Mouse (Mus musculus) liver, adult 2 months (tissue): ENCODE results near the gene Cacna2d1. TPM values are rescaled to one million over a fixed set of nuclear protein-coding genes. Genes with fewer than 3 reads are reported as not detected.

ENCODE experiments used
- DNase-seq: peaks from one replicate; pipeline ENCODE4 v3.0.0-alpha.2; 2011; ENCODE audit warnings: low read depth, low spot score; ENCODE audit errors: extremely low read depth
- H3K27ac ChIP-seq: fragments of 200-500 bp; replicated peaks from 2 replicates; pipeline ENCODE4 v1.5.1; 2012; ENCODE audit warnings: low read depth, mild to moderate bottlenecking, control low read depth, inconsistent platforms, low read length; ENCODE audit not compliant: insufficient read depth
- H3K27me3 ChIP-seq: fragments of 200-500 bp; 2 replicates; pipeline ENCODE4 v1.6.1; 2012; ENCODE audit warnings: mild to moderate bottlenecking, moderate library complexity, low read length, inconsistent platforms; ENCODE audit not compliant: control insufficient read depth, insufficient read depth
- H3K36me3 ChIP-seq: fragments of 200-500 bp; 2 replicates; pipeline ENCODE4 v1.6.1; 2012; ENCODE audit warnings: low read length, inconsistent platforms; ENCODE audit not compliant: control insufficient read depth, insufficient read depth
- H3K4me1 ChIP-seq: fragments of 200-500 bp; 2 replicates; pipeline ENCODE4 v1.6.1; 2011; ENCODE audit warnings: low read length; ENCODE audit not compliant: control insufficient read depth, insufficient read depth
- H3K4me3 ChIP-seq: fragments of 200-500 bp; 2 replicates; pipeline ENCODE4 v1.5.1; 2011; ENCODE audit warnings: low read depth, mild to moderate bottlenecking, control low read depth, low read length, moderate library complexity; ENCODE audit not compliant: insufficient read depth
- H3K79me2 ChIP-seq: fragments of 200-500 bp; 2 replicates; pipeline ENCODE4 v1.6.1; 2012; ENCODE audit warnings: inconsistent platforms, mild to moderate bottlenecking, low read length, moderate library complexity; ENCODE audit not compliant: control insufficient read depth, insufficient read depth
- H3K9ac ChIP-seq: fragments of 200-500 bp; 2 replicates; pipeline ENCODE4 v1.6.1; 2012; ENCODE audit warnings: low read depth, mild to moderate bottlenecking, control low read depth, inconsistent platforms, low read length
- CTCF ChIP-seq: fragments of 200-500 bp; IDR thresholded peaks from 2 replicates; pipeline ENCODE4 v1.5.1; 2011; ENCODE audit warnings: low read depth, low read length, control low read depth
- POLR2A ChIP-seq: fragments of 200-500 bp; IDR thresholded peaks from 2 replicates; pipeline ENCODE4 v1.6.1; 2011; ENCODE audit warnings: low read length, control low read depth; ENCODE audit not compliant: insufficient read depth; ENCODE audit errors: extremely low read depth
- WGBS: fragments of 180-500 bp; shearing (Covaris S2); methylation state at CpG from one replicate; pipeline ENCODE4 v1.1.7; 2018; 5-methylcytosine and 5-hydroxymethylcytosine counted together
- polyA plus RNA-seq: library from polyadenylated mRNA; depleted of rRNA; stranded (reverse); fragments of >200 nt; gene quantifications from 2 replicates; pipeline ENCODE4 v1.2.3, GENCODE M21; 2012
- total RNA-seq: library from RNA; depleted of rRNA; stranded (reverse); fragments of >200 nt; gene quantifications from 2 replicates; pipeline ENCODE4 v1.2.3, GENCODE M21; 2014

The Cacna2d1 gene
- total and polyA plus RNA-seq, 2 experiments = 0.10 to 1.1 TPM

DNA sequence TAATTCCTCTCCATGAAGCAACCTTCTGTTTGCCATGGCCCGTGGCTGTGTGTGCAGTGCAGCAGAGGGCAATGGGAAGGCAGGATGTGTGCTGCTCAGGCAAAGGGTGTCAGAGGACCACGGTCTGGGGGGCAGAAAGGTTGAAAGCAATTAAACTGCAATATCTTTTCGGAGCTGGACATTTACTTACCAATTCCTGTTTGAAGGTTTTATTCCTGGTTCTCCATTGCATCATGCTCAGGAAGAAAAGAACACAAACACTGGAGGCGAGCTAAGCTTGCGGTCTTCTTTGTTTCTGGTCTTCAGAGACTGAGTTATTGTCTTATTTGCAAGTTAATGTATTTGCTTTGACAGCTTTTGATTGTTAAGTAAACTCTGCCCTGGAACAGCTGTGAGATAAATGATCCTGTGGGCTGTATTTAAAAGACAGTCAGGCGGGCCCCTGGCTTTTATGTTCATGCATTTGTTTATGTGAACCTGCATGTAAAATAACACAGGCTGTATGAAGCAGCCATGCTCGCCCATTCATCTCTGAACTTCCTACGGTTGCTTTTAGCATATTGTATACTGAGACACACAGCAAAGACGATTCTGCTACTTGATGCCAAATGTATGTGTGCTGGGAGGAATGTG lies 68.1 kb downstream of the Cacna2d1 start:
- no peak overlapping the region for H3K27ac ChIP-seq
- H3K4me1 ChIP-seq = no peaks in the 10 kb centered on the region
- peaks cover 3% of the 10 kb centered on the region; the same call in 1 of the 2 replicates for H3K27me3 ChIP-seq
- no peak for DNase-seq
- 27% methylated on average over 9 of the region's 9 CpGs for WGBS
- no peaks in the 10 kb centered on the region for H3K79me2 ChIP-seq
- no peaks in the 10 kb centered on the region for H3K36me3 ChIP-seq
- H3K4me3 ChIP-seq = no peak overlapping the region
- TF ChIP-seq CTCF (no peak), POLR2A (no peak)
- no peak overlapping the region for H3K9ac ChIP-seq

DNA sequence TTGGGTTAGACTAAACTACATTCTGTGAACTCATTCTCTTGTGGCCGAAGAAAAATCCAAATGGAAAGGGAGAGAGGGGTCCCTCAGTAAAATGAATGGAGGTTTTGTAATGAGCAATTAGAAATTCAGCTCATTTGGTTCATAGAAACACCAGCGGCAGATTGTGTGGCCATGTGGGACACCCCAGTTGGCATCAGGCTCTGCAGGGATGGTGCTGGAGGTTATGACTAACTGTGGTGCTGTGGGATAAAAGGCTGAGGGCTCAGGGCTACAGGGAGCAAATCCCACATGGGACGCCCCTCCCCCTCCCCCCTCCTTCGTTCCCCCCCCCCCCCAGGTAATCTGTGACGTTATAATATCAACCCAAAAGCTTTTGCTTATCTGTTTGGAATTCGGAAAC lies 69.8 kb downstream of the Cacna2d1 start:
- Histone ChIP-seq H3K9ac (no peak overlapping the region), H3K27me3 (peaks cover 3% of the 10 kb centered on the region; the same call in 1 of the 2 replicates), H3K4me3 (no peak overlapping the region), H3K27ac (no peak overlapping the region), H3K79me2 (no peaks in the 10 kb centered on the region), H3K36me3 (no peaks in the 10 kb centered on the region), H3K4me1 (no peaks in the 10 kb centered on the region)
- 54% methylated on average over 6 of the region's 6 CpGs for WGBS
- no peak for DNase-seq
- no peak for TF ChIP-seq CTCF
- no peak for TF ChIP-seq POLR2A

DNA sequence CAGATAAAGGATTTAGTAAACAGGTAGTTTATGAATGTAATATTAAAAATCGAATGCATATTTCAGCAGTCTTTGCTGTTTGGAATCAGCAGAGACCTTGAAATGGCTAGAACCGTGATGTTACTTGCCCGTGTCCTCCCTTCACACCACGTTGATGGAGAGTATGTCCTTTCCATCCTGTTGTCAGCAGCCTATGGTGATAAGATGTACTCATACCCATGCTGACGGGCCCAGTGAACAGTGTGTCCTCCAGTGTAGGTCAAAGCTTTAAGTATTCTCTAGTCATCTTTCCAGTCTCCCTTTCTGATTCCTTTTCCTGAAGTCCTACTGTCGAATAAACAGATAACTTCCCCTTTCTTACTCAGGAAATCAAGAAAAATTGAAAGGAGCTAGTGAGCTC lies 72.5 kb downstream of the Cacna2d1 start:
- H3K36me3 ChIP-seq = no peaks in the 10 kb centered on the region
- H3K27me3 ChIP-seq = peaks cover 3% of the 10 kb centered on the region; the same call in 1 of the 2 replicates
- no peak overlapping the region for H3K9ac ChIP-seq
- WGBS = 76% methylated on average over 6 of the region's 6 CpGs
- no peak overlapping the region for H3K4me3 ChIP-seq
- TF ChIP-seq POLR2A (no peak), CTCF (no peak)
- H3K4me1 ChIP-seq = no peaks in the 10 kb centered on the region
- no peaks in the 10 kb centered on the region for H3K79me2 ChIP-seq
- H3K27ac ChIP-seq = no peak overlapping the region
- no peak for DNase-seq

- H3K4me1 ChIP-seq = no peaks in the 10 kb centered on the region
- no peaks in the 10 kb centered on the region for H3K27me3 ChIP-seq
- no peak overlapping the region for H3K4me3 ChIP-seq
- no peaks in the 10 kb centered on the region for H3K79me2 ChIP-seq
- 73% methylated on average over 2 of the region's 2 CpGs for WGBS
- DNase-seq = no peak
- H3K27ac ChIP-seq = no peak overlapping the region
- H3K9ac ChIP-seq = no peak overlapping the region
- TF ChIP-seq CTCF (no peak), POLR2A (no peak)
- no peaks in the 10 kb centered on the region for H3K36me3 ChIP-seq
Observed at GRCm38 (mm10) chr5:16013649-16014048, 79.2 kb downstream of the Cacna2d1 start.

DNA sequence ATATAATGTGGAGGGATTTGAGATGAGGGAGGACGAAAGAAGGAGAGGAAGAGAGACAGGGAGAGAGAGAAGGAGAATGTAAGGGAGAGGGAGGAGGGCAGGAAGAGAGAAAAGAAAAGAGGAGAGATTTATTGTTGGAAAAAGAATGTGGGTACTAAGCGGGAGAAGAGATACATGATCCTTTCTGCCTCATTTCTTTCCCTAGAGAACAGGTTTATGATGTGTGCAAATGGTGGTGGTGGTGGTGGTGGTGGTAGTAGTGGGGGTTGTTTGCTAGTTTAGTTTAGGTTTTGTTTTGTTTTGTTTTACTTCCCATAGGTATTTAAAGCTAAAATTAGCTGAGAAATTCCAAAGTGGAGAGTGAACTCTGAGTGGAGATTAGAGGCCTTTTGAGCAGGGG lies 79.9 kb downstream of the Cacna2d1 start:
- Histone ChIP-seq H3K36me3 (no peaks in the 10 kb centered on the region), H3K79me2 (no peaks in the 10 kb centered on the region), H3K27ac (no peak overlapping the region), H3K27me3 (no peaks in the 10 kb centered on the region), H3K4me3 (no peak overlapping the region), H3K9ac (no peak overlapping the region), H3K4me1 (no peaks in the 10 kb centered on the region)
- TF ChIP-seq CTCF (no peak), POLR2A (no peak)
- 85% methylated on average over 2 of the region's 2 CpGs for WGBS
- DNase-seq = no peak

DNA sequence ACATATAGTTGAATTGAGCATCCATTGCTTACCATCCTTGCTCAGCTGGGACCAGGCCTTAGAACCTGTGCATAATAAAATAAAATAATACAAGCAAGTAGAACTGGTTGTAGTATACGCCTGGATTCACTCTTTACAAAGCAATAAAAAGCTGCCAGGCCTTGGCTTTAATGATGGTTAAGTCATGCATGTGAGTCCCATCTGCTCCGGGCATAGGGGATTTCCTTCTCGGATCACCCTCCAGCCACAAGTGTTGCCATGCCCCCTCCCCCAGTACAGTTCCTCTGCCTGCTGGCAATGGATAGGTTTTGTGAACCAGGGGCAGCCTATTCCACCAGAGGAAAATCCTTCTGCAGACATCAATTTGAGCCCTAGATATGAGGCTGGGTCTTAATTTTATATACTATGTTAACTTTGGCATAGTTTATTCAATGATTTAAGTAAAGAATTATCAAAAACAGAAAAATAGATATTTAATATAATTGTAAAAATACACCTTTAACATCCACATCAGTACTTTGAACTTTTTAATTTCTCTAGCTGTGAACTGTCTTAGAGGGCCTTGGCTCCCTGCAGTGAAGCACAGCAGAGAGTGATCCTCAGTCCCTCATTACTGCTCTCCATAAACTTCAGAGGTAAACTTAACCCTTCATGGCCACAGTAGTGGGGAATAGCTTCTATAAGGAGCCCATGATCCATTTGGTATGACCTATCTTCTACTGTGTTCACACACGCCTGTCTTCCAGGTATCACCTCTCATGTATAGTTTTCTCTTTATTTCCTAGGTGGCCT lies 90.3 kb downstream of the Cacna2d1 start:
- Histone ChIP-seq H3K9ac (no peak overlapping the region), H3K27ac (no peak overlapping the region), H3K4me3 (no peak overlapping the region), H3K27me3 (no peaks in the 10 kb centered on the region), H3K79me2 (no peaks in the 10 kb centered on the region), H3K4me1 (no peaks in the 10 kb centered on the region), H3K36me3 (no peaks in the 10 kb centered on the region)
- WGBS = 74% methylated on average over 4 of the region's 4 CpGs
- DNase-seq = no peak
- TF ChIP-seq CTCF (no peak), POLR2A (no peak)
